18 mouse cellular contexts compared by ENCODE assay signal in the genomic region with DNA sequence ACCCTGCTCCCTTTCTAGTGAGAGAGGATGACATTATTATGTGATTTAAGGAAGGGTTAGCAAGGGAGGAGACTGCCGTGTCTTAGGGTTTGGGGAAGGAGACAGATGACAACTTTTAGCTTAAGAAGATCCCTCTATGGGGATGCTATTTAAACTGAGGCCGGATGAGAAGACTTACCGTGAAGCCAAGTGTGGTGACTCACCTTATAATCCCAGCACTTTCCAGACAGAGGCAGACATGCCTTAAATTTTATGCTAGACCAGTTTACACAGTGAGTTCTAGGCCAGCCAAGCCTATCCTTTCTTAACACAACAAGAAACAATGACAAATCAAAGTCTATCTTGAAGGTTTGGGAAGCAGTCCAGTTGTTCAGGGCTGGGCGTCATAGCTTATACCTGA. TPM values are rescaled to one million over a fixed set of nuclear protein-coding genes. Genes with fewer than 3 reads are reported as not detected.
DNase-seq lines count a peak whose midpoint lies in the region; ATAC-seq and TF ChIP-seq lines count a peak whose summit lies in the region.
"Had no signal": no experiment of that assay in that cellular context is flagged by ENCODE, and none has a peak within 500 bp of the region (broad histone marks: within the 10 kb centered on the region; RNA-seq: fewer than 3 reads in every experiment).

No protein-coding gene starts in this region.

- TF ChIP-seq CTCF in Patski (IDR thresholded peaks at IDR 0.05), result no peak

- ATAC-seq in Patski, result peak; percentile 70
- ATAC-seq: activated CD4-positive, CD25-positive, alpha-beta regulatory T cell, adult 4 months; CD4-positive, CD25-positive, alpha-beta regulatory T cell, adult 4 months had no signal

- CTCF ChIA-PET in Patski (lab: Charles Lee), result interaction anchor here (0.7 to 6.5 kb wide), 4 partner anchors 20 to 198 kb away, joined by 3 to 49 read pairs (median 4); no protein-coding TSS in a partner anchor

- H3K27me3 ChIP-seq in Patski, result no peaks in the 10 kb centered on the region
- H3K27me3 ChIP-seq: CH12.LX had no signal

- DNase-seq in Patski (ENCODE audit: low read depth, low spot score), result peak; percentile 82
- peak; percentile 49 for DNase-seq in fibroblast of lung, adult 2 months (ENCODE audit: low read depth)
- DNase-seq in heart, postnatal 14 days, result no peak
- DNase-seq in spleen, postnatal 4 days (ENCODE audit: low spot score in 2 of 2), result no peak
- DNase-seq: adrenal gland, adult 2 months; adrenal gland, adult 8-10 months; adrenal gland, postnatal 10 days; adrenal gland, postnatal 14 days; adrenal gland, postnatal 25 days; adrenal gland, postnatal 36 days; B cell, adult 2 months; cerebellum, adult 11 months; cerebellum, adult 11-12 months; cerebellum, adult 18-20 months; cerebellum, adult 2 months had no signal

- in situ Hi-C loops in Patski (cut with MboI; ENCODE audit: low pct_unique_long_range_greater_than_20kb), result loop anchor here (10.0 to 25.0 kb wide), 2 partner anchors 363 to 551 kb away; no protein-coding TSS in a partner anchor

- POLR2A ChIA-PET in Patski (lab: Charles Lee), result no interaction called here

- intact Hi-C loops in heart, postnatal 14 days (cut with DNase I), result no loop called here

RNA-seq across cellular contexts. Expression of a gene that starts 26.4 kb away (rescaled TPM):
- 8.9 TPM for polyA plus RNA-seq in Patski (2021)
- 1 to 10 TPM; 1.7 to 1.8 TPM for total RNA-seq in heart, postnatal 14 days (2021)

Comparison
In these comparisons a context has a peak if more than half of its experiments do, and no peak if none do; other contexts are left out.
1. DNase-seq: peak in Patski (single experiment) and fibroblast of lung, adult 2 months (single experiment); none in heart, postnatal 14 days (0 of 2) and spleen, postnatal 4 days (0 of 2).